Mouse (Mus musculus): ENCODE measurements around the gene Orai3. TPM values are rescaled to one million over a fixed set of nuclear protein-coding genes. Genes with fewer than 3 reads are reported as not detected.

Orai3 gene
- polyA plus RNA-seq, 1 experiment: 50.3 TPM

GRCm38 (mm10) chr7:127820836-127821509 is 51.4 kb downstream of the Orai3 start:
- no peak for DNase-seq (ENCODE audit: low read depth in 1 of 2, low spot score in 2 of 2)
- no peaks in the 10 kb centered on the region for H3K36me3 ChIP-seq (ENCODE audit: control insufficient read depth, insufficient read depth, low read length)
- no peak overlapping the region for H3K4me3 ChIP-seq (ENCODE audit: extremely low read depth, insufficient read depth, insufficient read length)
- no peak overlapping the region for H3K27ac ChIP-seq (ENCODE audit: insufficient read depth, low read length)
- H3K27me3 ChIP-seq (ENCODE audit: control insufficient read depth, insufficient read depth, low read length): 0 out of 2 replicates have a peak, but pooled peaks cover 3% of the 10 kb centered on the region
- no peak for TF ChIP-seq CTCF (IDR thresholded peaks at IDR 0.05; ENCODE audit: extremely low read depth, insufficient read depth, insufficient read length, insufficient replicate concordance)
- no peaks in the 10 kb centered on the region for H3K4me1 ChIP-seq (ENCODE audit: control insufficient read depth, insufficient read depth, insufficient read length)
- 36% methylated on average over 13 of the region's 13 CpGs for WGBS

DNA sequence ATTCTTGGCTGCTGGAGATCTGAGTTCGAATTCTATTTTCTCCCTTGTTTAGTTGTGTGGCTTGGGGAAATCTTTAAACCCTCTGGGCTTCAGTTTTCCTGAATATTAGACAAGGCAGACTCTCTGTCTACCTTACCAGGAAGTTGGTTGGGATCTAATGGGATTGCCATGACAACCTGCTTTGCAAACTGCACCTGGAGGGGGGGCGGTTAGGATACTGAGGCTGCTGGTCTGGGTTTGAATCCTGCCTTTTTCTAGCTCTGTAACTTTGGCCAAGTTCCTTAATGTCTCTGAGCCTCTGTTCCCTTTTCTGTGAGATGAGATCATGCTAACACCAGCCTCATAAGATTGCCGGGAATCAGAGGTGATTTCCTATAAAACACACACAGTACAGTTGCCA is 52.9 kb downstream of the Orai3 start:
- H3K4me1 ChIP-seq (ENCODE audit: control insufficient read depth, insufficient read depth, insufficient read length): no peaks in the 10 kb centered on the region
- H3K27ac ChIP-seq (ENCODE audit: insufficient read depth, low read length): no peak overlapping the region
- 76% methylated on average over 3 of the region's 3 CpGs for WGBS
- H3K27me3 ChIP-seq (ENCODE audit: control insufficient read depth, insufficient read depth, low read length): 0 out of 2 replicates have a peak, but pooled peaks cover 3% of the 10 kb centered on the region
- no peaks in the 10 kb centered on the region for H3K36me3 ChIP-seq (ENCODE audit: control insufficient read depth, insufficient read depth, low read length)
- H3K4me3 ChIP-seq (ENCODE audit: extremely low read depth, insufficient read depth, insufficient read length): no peak overlapping the region
- DNase-seq (ENCODE audit: low read depth in 1 of 2, low spot score in 2 of 2): no peak
- TF ChIP-seq POLR2A (IDR thresholded peaks at IDR 0.05; ENCODE audit: low read depth, low read length) (no peak), CTCF (IDR thresholded peaks at IDR 0.05; ENCODE audit: extremely low read depth, insufficient read depth, insufficient read length, insufficient replicate concordance) (no peak)

- Histone ChIP-seq H3K4me3 (ENCODE audit: extremely low read depth, insufficient read depth, insufficient read length) (no peak overlapping the region), H3K27me3 (ENCODE audit: control insufficient read depth, insufficient read depth, low read length) (0 out of 2 replicates have a peak, but pooled peaks cover 3% of the 10 kb centered on the region), H3K4me1 (ENCODE audit: control insufficient read depth, insufficient read depth, insufficient read length) (no peaks in the 10 kb centered on the region), H3K27ac (ENCODE audit: insufficient read depth, low read length) (no peak overlapping the region), H3K36me3 (ENCODE audit: control insufficient read depth, insufficient read depth, low read length) (no peaks in the 10 kb centered on the region)
- TF ChIP-seq POLR2A (IDR thresholded peaks at IDR 0.05; ENCODE audit: low read depth, low read length) (no peak), CTCF (IDR thresholded peaks at IDR 0.05; ENCODE audit: extremely low read depth, insufficient read depth, insufficient read length, insufficient replicate concordance) (no peak)
- WGBS: 82% methylated on average over 11 of the region's 11 CpGs
- no peak for DNase-seq (ENCODE audit: low read depth in 1 of 2, low spot score in 2 of 2)
Measured at GRCm38 (mm10) chr7:127823236-127824171, 53.9 kb downstream of the Orai3 start.

DNA sequence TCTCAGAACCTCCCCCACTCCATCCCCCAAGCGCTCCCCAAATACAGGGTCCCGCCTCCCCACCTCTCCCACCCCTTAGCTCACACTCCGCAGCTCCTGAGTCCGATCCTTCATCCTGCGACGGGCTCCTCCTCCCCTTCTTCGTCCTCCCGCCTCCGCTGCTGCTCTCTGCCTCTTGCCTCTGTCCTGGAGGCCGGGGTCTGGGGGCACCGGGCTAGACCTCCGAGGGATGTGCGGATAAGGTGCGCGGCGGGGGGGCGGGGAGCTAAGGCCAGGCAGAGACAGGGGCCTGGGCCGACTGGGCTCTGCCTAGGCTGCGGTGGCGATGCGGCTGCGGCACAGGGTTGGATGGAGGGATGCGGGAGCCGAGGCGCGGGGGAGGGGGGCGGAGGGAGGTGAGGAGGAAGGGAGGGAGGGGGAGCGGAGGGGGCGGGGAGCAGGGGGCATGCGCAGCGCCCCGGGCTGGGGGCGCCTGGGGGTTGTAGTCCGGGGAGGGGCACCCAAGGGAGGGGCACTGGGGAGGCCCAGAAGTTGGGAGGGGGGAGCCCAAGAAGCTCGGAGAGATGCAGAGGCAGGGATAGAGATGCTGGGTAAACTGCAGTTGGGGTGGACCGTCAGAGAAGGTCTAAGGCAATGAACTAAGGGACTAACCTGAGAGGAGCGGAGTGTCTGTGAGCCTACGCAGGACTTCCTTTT is 54.7 kb downstream of the Orai3 start, which contains the start of the genes Stx4a and Stx1b:
Gene Stx4a, plus strand, starts transcription at position 119 of the 696 bp plus-strand sequence.
Gene Stx1b, minus strand, starts transcription at position 374 of the 696 bp plus-strand sequence.
- H3K27ac ChIP-seq (ENCODE audit: insufficient read depth, low read length): no peak within 1 kb of the TSS
- no peaks in the 10 kb centered on the region for H3K36me3 ChIP-seq (ENCODE audit: control insufficient read depth, insufficient read depth, low read length)
- TF ChIP-seq POLR2A (IDR thresholded peaks at IDR 0.05; ENCODE audit: low read depth, low read length) (no peak), CTCF (IDR thresholded peaks at IDR 0.05; ENCODE audit: extremely low read depth, insufficient read depth, insufficient read length, insufficient replicate concordance) (no peak)
- no peak for DNase-seq (ENCODE audit: low read depth in 1 of 2, low spot score in 2 of 2)
- no peaks in the 10 kb centered on the region for H3K4me1 ChIP-seq (ENCODE audit: control insufficient read depth, insufficient read depth, insufficient read length)
- 0 out of 2 replicates have a peak, but pooled peaks cover 3% of the 10 kb centered on the region for H3K27me3 ChIP-seq (ENCODE audit: control insufficient read depth, insufficient read depth, low read length)
- H3K4me3 ChIP-seq (ENCODE audit: extremely low read depth, insufficient read depth, insufficient read length): no peak within 1 kb of the TSS
- WGBS: 25% methylated on average over 34 of the region's 38 CpGs

Other genes starting within 250 kb of the Orai3 start
- 4.8 TPM in 2 replicates for gene Tmem265, start 208.4 kb upstream of the Orai3 start, polyA plus RNA-seq (2012; rRNA removed)
- gene Phkg2, start 196.5 kb upstream of the Orai3 start, polyA plus RNA-seq (2012; rRNA removed): 79.5 and 91.4 TPM in 2 replicates
- gene Ccdc189, start 181.2 kb upstream of the Orai3 start, polyA plus RNA-seq (2012; rRNA removed): 1.6 and 2.2 TPM in 2 replicates
- gene Rnf40, start 181.0 kb upstream of the Orai3 start, polyA plus RNA-seq (2012; rRNA removed): 25.8 and 29.3 TPM in 2 replicates
- 4.9 and 5.4 TPM in 2 replicates for gene Zfp629, start 154.0 kb upstream of the Orai3 start, polyA plus RNA-seq (2012; rRNA removed)
- gene Bcl7c, start 60.9 kb upstream of the Orai3 start, polyA plus RNA-seq (2012; rRNA removed): 17.7 and 26.1 TPM in 2 replicates
- 0.91 and 1.4 TPM in 2 replicates for gene Ctf1, start 57.1 kb upstream of the Orai3 start, polyA plus RNA-seq (2012; rRNA removed)
- gene Ctf2, start 37.6 kb upstream of the Orai3 start, polyA plus RNA-seq (2012; rRNA removed): not detected in 2 replicates
- 17.4 and 23.6 TPM in 2 replicates for gene Fbxl19, start 25.3 kb upstream of the Orai3 start, polyA plus RNA-seq (2012; rRNA removed)
- 13.9 and 14.9 TPM in 2 replicates for gene Setd1a, start 6.9 kb downstream of the Orai3 start, polyA plus RNA-seq (2012; rRNA removed)
- gene Gm49388, start 15.8 kb downstream of the Orai3 start, polyA plus RNA-seq (2012; rRNA removed): not detected in 2 replicates
- 22.7 and 23.6 TPM in 2 replicates for gene Hsd3b7, start 30.8 kb downstream of the Orai3 start, polyA plus RNA-seq (2012; rRNA removed)
- 54.7 and 66.5 TPM in 2 replicates for gene Stx4a, start 54.5 kb downstream of the Orai3 start, polyA plus RNA-seq (2012; rRNA removed)
- gene Stx1b, start 54.7 kb downstream of the Orai3 start, polyA plus RNA-seq (2012; rRNA removed): 1.2 and 1.4 TPM in 2 replicates
- gene Zfp646, start 106.4 kb downstream of the Orai3 start, polyA plus RNA-seq (2012; rRNA removed): 27.2 and 30.7 TPM in 2 replicates
- 8.6 and 10.4 TPM in 2 replicates for gene Zfp668, start 107.0 kb downstream of the Orai3 start, polyA plus RNA-seq (2012; rRNA removed)
- 1.4 and 1.7 TPM in 2 replicates for gene Prss53, start 121.2 kb downstream of the Orai3 start, polyA plus RNA-seq (2012; rRNA removed)
- not detected in 2 replicates for gene Gm21974, start 125.6 kb downstream of the Orai3 start, polyA plus RNA-seq (2012; rRNA removed)
- 46.1 and 61.2 TPM in 2 replicates for gene Vkorc1, start 125.8 kb downstream of the Orai3 start, polyA plus RNA-seq (2012; rRNA removed)
- gene Bckdk, start 134.3 kb downstream of the Orai3 start, polyA plus RNA-seq (2012; rRNA removed): 59.9 and 70.8 TPM in 2 replicates
- gene Kat8, start 142.7 kb downstream of the Orai3 start, polyA plus RNA-seq (2012; rRNA removed): 11.3 and 12.2 TPM in 2 replicates
- 3.7 and 4.2 TPM in 2 replicates for gene Prss8, start 160.3 kb downstream of the Orai3 start, polyA plus RNA-seq (2012; rRNA removed)
- gene Prss36, start 176.9 kb downstream of the Orai3 start, polyA plus RNA-seq (2012; rRNA removed): 4.4 and 6.0 TPM in 2 replicates
- 239 and 285 TPM in 2 replicates for gene Fus, start 197.6 kb downstream of the Orai3 start, polyA plus RNA-seq (2012; rRNA removed)
- gene Pycard, start 224.1 kb downstream of the Orai3 start, polyA plus RNA-seq (2012; rRNA removed): 98.6 and 100 TPM in 2 replicates
- 0.19 and 0.33 TPM in 2 replicates for gene Trim72, start 234.1 kb downstream of the Orai3 start, polyA plus RNA-seq (2012; rRNA removed)